7 mouse cellular contexts compared by ENCODE assay signal in genomic region chr7:126780971-126781635, GRCm38 (mm10). TPM values are rescaled to one million over a fixed set of nuclear protein-coding genes. Genes with fewer than 3 reads are reported as not detected.
A peak's percentile ranks its signal among the peaks of the same experiment; 100 is the strongest.
DNase-seq lines count a peak whose midpoint lies in the region; ATAC-seq and TF ChIP-seq lines count a peak whose summit lies in the region.

TSS of gene Tbx6 (plus strand) at chr7:126781483.

- H3K27me3 ChIP-seq in megakaryocyte, embryonic 14.5 days (replicated peaks) = no peaks in the 10 kb centered on the region
- H3K27me3 ChIP-seq in forebrain, embryonic 10.5 days (ENCODE audit: poor library complexity, severe bottlenecking) = no peaks in the 10 kb centered on the region
- no peaks in the 10 kb centered on the region for H3K27me3 ChIP-seq in intestine, embryonic 16.5 days (replicated peaks; ENCODE audit: control insufficient read depth, insufficient read depth, low read length)
- H3K27me3 ChIP-seq in myocyte (ENCODE audit: control insufficient read depth, insufficient read depth, insufficient read length) = no peaks in the 10 kb centered on the region

- H3K9ac ChIP-seq in intestine, embryonic 16.5 days (ENCODE audit: low read depth, low read length) = peak within 1 kb of the TSS; percentile 57

- peak within 1 kb of the TSS; percentile 86 for H3K27ac ChIP-seq in forebrain, embryonic 10.5 days
- H3K27ac ChIP-seq in intestine, embryonic 16.5 days (ENCODE audit: low read length) = peak within 1 kb of the TSS; percentile 26

- no peaks in the 10 kb centered on the region for H3K9me3 ChIP-seq in megakaryocyte, embryonic 14.5 days
- H3K9me3 ChIP-seq in forebrain, embryonic 10.5 days = no peaks in the 10 kb centered on the region
- no peaks in the 10 kb centered on the region for H3K9me3 ChIP-seq in intestine, embryonic 16.5 days (ENCODE audit: control insufficient read depth, low read length)

- peaks cover 85% of the 10 kb centered on the region for H3K36me3 ChIP-seq in megakaryocyte, embryonic 14.5 days (replicated peaks; ENCODE audit: low read length)
- peaks cover 34% of the 10 kb centered on the region for H3K36me3 ChIP-seq in forebrain, embryonic 10.5 days (replicated peaks)
- H3K36me3 ChIP-seq in intestine, embryonic 16.5 days (ENCODE audit: control insufficient read depth, insufficient read depth, low read length) = peaks cover 11% of the 10 kb centered on the region
- H3K36me3 ChIP-seq in myocyte (ENCODE audit: control insufficient read depth, insufficient read depth) = no peaks in the 10 kb centered on the region

- no peaks in the 10 kb centered on the region for H3K79me2 ChIP-seq in myocyte (ENCODE audit: control insufficient read depth, insufficient read depth)

- no peak; the same call in 1 of the 2 replicates for ATAC-seq in megakaryocyte, adult 5-6 weeks (ENCODE audit: poor library complexity, severe bottlenecking)
- peak; percentile 12 for ATAC-seq in intestine, embryonic 16.5 days

- WGBS in forebrain, embryonic 10.5 days = 7% methylated on average over 22 of the region's 22 CpGs
- 7% methylated on average over 22 of the region's 22 CpGs for WGBS in intestine, embryonic 16.5 days

- intact Hi-C loops in left cerebral cortex, postnatal 14 days (cut with DNase I) = no loop called here

- H3K4me3 ChIP-seq in megakaryocyte, embryonic 14.5 days (replicated peaks) = peak within 1 kb of the TSS; percentile 86
- peak within 1 kb of the TSS; percentile 59 for H3K4me3 ChIP-seq in forebrain, embryonic 10.5 days
- H3K4me3 ChIP-seq in intestine, embryonic 16.5 days (ENCODE audit: low read length) = peak within 1 kb of the TSS; percentile 40
- H3K4me3 ChIP-seq in myocyte = no peak within 1 kb of the TSS

- no peak for DNase-seq in forebrain, embryonic 10.5 days (ENCODE audit: extremely low spot score, low spot score)
- DNase-seq in left cerebral cortex, postnatal 14 days (ENCODE audit: low spot score in 2 of 2) = no peak
- DNase-seq in gastrocnemius, postnatal 4 days (ENCODE audit: low spot score in 2 of 2) = no peak

- no peak for TF ChIP-seq POLR2A in myocyte (IDR thresholded peaks at IDR 0.05; ENCODE audit: insufficient read length, low read depth)

- H3K4me1 ChIP-seq in megakaryocyte, embryonic 14.5 days = peaks cover 69% of the 10 kb centered on the region
- H3K4me1 ChIP-seq in forebrain, embryonic 10.5 days = peaks cover 63% of the 10 kb centered on the region
- peaks cover 36% of the 10 kb centered on the region for H3K4me1 ChIP-seq in intestine, embryonic 16.5 days (ENCODE audit: control insufficient read depth, insufficient read depth, low read length)

- no peak within 1 kb of the TSS for H3ac ChIP-seq in myocyte (ENCODE audit: control insufficient read depth, insufficient read length)

- H3K4me2 ChIP-seq in intestine, embryonic 16.5 days (ENCODE audit: low read depth, low read length) = peak within 1 kb of the TSS; percentile 75
- H3K4me2 ChIP-seq in myocyte (ENCODE audit: low read depth) = peak within 1 kb of the TSS; percentile 1

TF ChIP-seq in myocyte, 11 proteins besides CTCF, POLR2A, EP300 and RAD21:
- TF ChIP-seq USF1 (IDR thresholded peaks at IDR 0.05; ENCODE audit: low read depth) (no peak), POLR2AphosphoS2 (IDR thresholded peaks at IDR 0.05; ENCODE audit: insufficient read length, low read depth) (no peak)

RNA-seq across cellular contexts. Expression of gene Tbx6, which starts in this region (rescaled TPM):
- 3.0 and 15.0 TPM in 2 replicates for polyA plus RNA-seq in megakaryocyte, embryonic 14.5 days (2012; ENCODE audit: insufficient read depth, low replicate concordance)
- total RNA-seq in megakaryocyte, adult 5-6 weeks (2015) = 0.68 and 1.0 TPM in 2 replicates
- total RNA-seq in megakaryocyte, adult 5-6 weeks (2017) = 0.98 and 0.99 TPM in 2 replicates
- 0.32 and 0.61 TPM in 2 replicates for polyA plus RNA-seq in forebrain, embryonic 10.5 days (2016; fragmentation: Nextera tagmentation; extraction: Ambion mirVana)
- polyA plus RNA-seq in intestine, embryonic 16.5 days (2015; fragmentation: Nextera tagmentation; extraction: Ambion mirVana) = 0.36 and 0.37 TPM in 2 replicates
- 0.23 TPM for polyA plus RNA-seq in myocyte (2012; fragmentation: generic; extraction: Trizol)
- under 1 TPM; 0.51 to 0.92 TPM for total RNA-seq in left cerebral cortex, postnatal 14 days (2021)
- total RNA-seq in gastrocnemius, postnatal 4 days (2021) = 1 to 10 TPM in 1 of 2 experiments, under 1 TPM in 1; 0.44 to 1.1 TPM

Comparison
In these comparisons a context has a peak if more than half of its experiments do, and no peak if none do; other contexts are left out.
1. Peak in ATAC-seq, H3K4me3 ChIP-seq, H3K27ac ChIP-seq, H3K9ac ChIP-seq and H3K4me2 ChIP-seq in intestine, embryonic 16.5 days; RNA of the gene not detected or under 1 TPM.